Mouse (Mus musculus): ENCODE data around the gene Rnf215. TPM values are rescaled to one million over a fixed set of nuclear protein-coding genes. Genes with fewer than 3 reads are reported as not detected.

Rnf215 gene
- total RNA-seq, 2 experiments from 2014 or later, result 16.7 to 21.2 TPM

Small RNAs within 50 kb of the gene (microRNA-seq; reads per million reads assigned to microRNA genes)
- gene Mir3060, result 3.2 reads per million

Other genes with a start within 250 kb of the Rnf215 start
- under 1 TPM; 0.55 to 0.63 TPM for gene 4921536K21Rik, start 240.1 kb upstream of the Rnf215 start, total RNA-seq (2021)
- 1 to 10 TPM; 4.6 to 5.2 TPM for gene Dusp18, start 240.0 kb upstream of the Rnf215 start, total RNA-seq (2021)
- 1 to 10 TPM; 3.7 to 4.6 TPM for gene Slc35e4, start 220.5 kb upstream of the Rnf215 start, total RNA-seq (2021)
- 100 to 1,000 TPM in 1 of 2 experiments, 10 to 100 TPM in 1; 91.7 to 108 TPM for gene Tcn2, start 203.0 kb upstream of the Rnf215 start, total RNA-seq (2021)
- gene Pes1, start 171.2 kb upstream of the Rnf215 start, total RNA-seq (2021), result 10 to 100 TPM; 54.7 to 63.4 TPM
- not detected for gene 4930556J24Rik, start 158.4 kb upstream of the Rnf215 start, total RNA-seq (2021)
- gene Gal3st1, start 151.6 kb upstream of the Rnf215 start, total RNA-seq (2021), result 1 to 10 TPM in 1 of 2 experiments, under 1 TPM in 1; 1.00 to 1.9 TPM
- gene Sec14l4, start 103.7 kb upstream of the Rnf215 start, total RNA-seq (2021), result 10 to 100 TPM; 10.6 to 17.1 TPM
- gene Sec14l3, start 70.4 kb upstream of the Rnf215 start, total RNA-seq (2021), result under 1 TPM; 0.27 to 0.36 TPM
- gene Mtfp1, start 39.8 kb upstream of the Rnf215 start, total RNA-seq (2021), result 10 to 100 TPM; 24.4 to 34.6 TPM
- gene Sec14l2, start 11.8 kb upstream of the Rnf215 start, total RNA-seq (2021), result 10 to 100 TPM; 16.4 to 33.8 TPM
- 1 to 10 TPM; 8.7 to 9.0 TPM for gene Ccdc157, start 25.1 kb downstream of the Rnf215 start, total RNA-seq (2021)
- gene Sf3a1, start 25.1 kb downstream of the Rnf215 start, total RNA-seq (2021), result 10 to 100 TPM; 41.0 to 44.7 TPM
- gene Tbc1d10a, start 51.6 kb downstream of the Rnf215 start, total RNA-seq (2021), result 10 to 100 TPM; 15.1 to 16.4 TPM
- gene Castor1, start 83.0 kb downstream of the Rnf215 start, total RNA-seq (2021), result 1 to 10 TPM; 5.6 to 8.3 TPM
- gene Osm, start 101.2 kb downstream of the Rnf215 start, total RNA-seq (2021), result under 1 TPM in 1 of 2 experiments, not detected in 1; 0.18 TPM
- under 1 TPM; 0.30 to 0.69 TPM for gene Lif, start 122.4 kb downstream of the Rnf215 start, total RNA-seq (2021)